Mouse (Mus musculus) frontal cortex, postnatal 36 days (tissue): ENCODE data around the gene Calcrl.
A peak's percentile ranks its signal among the peaks of the same experiment; 100 is the strongest.

ENCODE experiments used
- DNase-seq, 2 experiments: peaks; one replicate each; pipeline ENCODE4 v3.0.0; 2022; ENCODE audit warnings: low spot score in 2 of 2

The Calcrl gene

GRCm38 (mm10) chr2:84316185-84316805 is 108.9 kb downstream of the Calcrl start:
- DNase-seq = no peak

GRCm38 (mm10) chr2:84296517-84296916 is 128.7 kb downstream of the Calcrl start:
- no peak for DNase-seq

DNA sequence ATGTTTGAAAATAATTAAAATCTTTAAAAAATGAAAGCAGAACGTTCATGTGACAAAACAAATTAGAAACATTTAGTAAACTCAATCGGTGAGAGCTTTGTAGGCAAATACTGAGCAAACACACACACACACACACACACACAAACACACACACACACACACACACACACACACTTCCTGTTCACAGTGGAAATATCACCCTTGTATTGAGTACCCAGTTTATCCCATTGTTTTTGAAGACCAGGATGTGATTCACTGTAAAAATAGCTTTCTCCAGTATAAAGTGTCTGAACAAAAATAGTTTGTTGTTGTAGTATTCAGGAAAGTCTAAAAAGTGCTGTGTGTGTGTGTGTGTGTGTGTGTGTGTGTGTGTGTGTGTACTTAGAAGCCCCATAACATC is 130.1 kb downstream of the Calcrl start:
- DNase-seq = no peak

- DNase-seq = no peak
These were observed 130.6 kb downstream of the Calcrl start for GRCm38 (mm10) chr2:84294611-84295010.

GRCm38 (mm10) chr2:84292351-84293000 is 132.7 kb downstream of the Calcrl start:
- DNase-seq = no peak

DNA sequence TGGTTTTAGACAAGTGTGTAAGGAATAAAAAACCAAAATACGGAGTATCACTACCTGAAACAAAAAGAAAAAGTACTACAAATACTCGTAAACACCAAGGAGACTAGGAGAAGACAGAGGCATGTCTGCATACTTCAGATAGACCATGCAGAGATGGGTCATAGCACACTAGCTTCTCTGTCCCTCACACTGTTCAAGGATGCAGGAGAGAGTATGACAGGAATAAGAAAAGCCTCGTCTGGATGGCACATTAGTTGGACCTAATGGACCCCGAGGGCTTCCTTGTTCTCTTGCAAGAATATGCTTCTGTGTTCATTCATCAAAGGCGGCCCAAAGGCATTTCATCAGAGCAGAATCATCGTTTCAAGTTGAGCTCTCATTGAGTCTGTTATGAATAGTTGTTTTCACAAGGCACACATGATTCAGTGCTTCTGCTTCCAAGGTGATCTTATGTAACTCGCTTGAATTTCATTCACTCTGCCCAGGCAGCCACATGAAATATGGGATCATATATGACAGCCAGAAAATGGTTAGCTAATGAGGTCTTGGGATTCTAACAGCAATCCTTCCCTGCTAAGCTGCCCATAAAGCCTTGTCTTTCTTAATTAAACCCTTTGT is 136.2 kb downstream of the Calcrl start:
- peak in 1 of 2 experiments; percentile 10 for DNase-seq
